Mouse (Mus musculus) myocyte (in vitro differentiated cells): Measurements from ENCODE around the gene Sergef. TPM values are rescaled to one million over a fixed set of nuclear protein-coding genes. Genes with fewer than 3 reads are reported as not detected.

Experiments used
- H3K27me3 ChIP-seq: one replicate; pipeline ENCODE4 v1.6.1; 2011; ENCODE audit not compliant: control insufficient read depth, insufficient read depth, insufficient read length
- H3K36me3 ChIP-seq: one replicate; pipeline ENCODE4 v1.6.1; 2011; ENCODE audit not compliant: control insufficient read depth, insufficient read depth
- H3K4me2 ChIP-seq: one replicate; pipeline ENCODE4 v1.6.1; 2011; ENCODE audit warnings: low read depth, control low read depth
- H3K4me3 ChIP-seq: one replicate; pipeline ENCODE4 v1.5.1; 2011; ENCODE audit warnings: mild to moderate bottlenecking, control low read depth, moderate library complexity
- H3K79me2 ChIP-seq: one replicate; pipeline ENCODE4 v1.6.1; 2011; ENCODE audit not compliant: control insufficient read depth, insufficient read depth
- H3ac ChIP-seq: one replicate; pipeline ENCODE4 v1.6.1; 2011; ENCODE audit not compliant: control insufficient read depth, insufficient read length
- CEBPB ChIP-seq: IDR thresholded peaks from 2 replicates; pipeline ENCODE4 v1.6.1; 2011; ENCODE audit warnings: mild to moderate bottlenecking, moderate library complexity; ENCODE audit not compliant: poor library complexity, insufficient read depth, severe bottlenecking
- E2F4 ChIP-seq: IDR thresholded peaks from one replicate; pipeline ENCODE4 v1.6.1; 2011; ENCODE audit warnings: mild to moderate bottlenecking, control low read depth, moderate library complexity; ENCODE audit not compliant: insufficient read depth
- MAX ChIP-seq: IDR thresholded peaks from one replicate; pipeline ENCODE4 v1.6.1; 2011; ENCODE audit warnings: low read depth, mild to moderate bottlenecking, control low read depth
- MYOD1 ChIP-seq, 3 experiments: IDR thresholded peaks; one replicate each; pipeline ENCODE4 v1.6.1; 2011; ENCODE audit warnings: control low read depth in 2 of 3, low read depth in 2 of 3, mild to moderate bottlenecking in 2 of 3, moderate library complexity in 1 of 3; ENCODE audit not compliant: insufficient read length in 2 of 3, control insufficient read depth in 1 of 3
- MYOG ChIP-seq, 3 experiments: IDR thresholded peaks; one replicate each; pipeline ENCODE4 v1.6.1; 2011; ENCODE audit warnings: control low read depth in 2 of 3, low read depth in 2 of 3, mild to moderate bottlenecking in 2 of 3; ENCODE audit not compliant: insufficient read length in 2 of 3, control insufficient read depth in 1 of 3, insufficient read depth in 1 of 3
- POLR2A ChIP-seq: IDR thresholded peaks from one replicate; pipeline ENCODE4 v1.6.1; 2011; ENCODE audit warnings: low read depth, mild to moderate bottlenecking, control low read depth, moderate library complexity; ENCODE audit not compliant: insufficient read length
- POLR2AphosphoS2 ChIP-seq: IDR thresholded peaks from one replicate; pipeline ENCODE4 v1.6.1; 2011; ENCODE audit warnings: low read depth, control low read depth; ENCODE audit not compliant: insufficient read length
- REST ChIP-seq: IDR thresholded peaks from one replicate; pipeline ENCODE4 v1.6.1; 2011; ENCODE audit warnings: mild to moderate bottlenecking, control low read depth, moderate library complexity; ENCODE audit not compliant: insufficient read depth, insufficient read length
- SRF ChIP-seq: IDR thresholded peaks from one replicate; pipeline ENCODE4 v1.6.1; 2011; ENCODE audit warnings: low read depth; ENCODE audit not compliant: control insufficient read depth, insufficient read length
- TCF12 ChIP-seq: IDR thresholded peaks from one replicate; pipeline ENCODE4 v1.6.1; 2011; ENCODE audit warnings: mild to moderate bottlenecking, control low read depth; ENCODE audit not compliant: poor library complexity, insufficient read depth, severe bottlenecking
- TCF3 ChIP-seq: IDR thresholded peaks from one replicate; pipeline ENCODE4 v1.6.1; 2011; ENCODE audit warnings: low read depth, control low read depth; ENCODE audit not compliant: insufficient read length
- USF1 ChIP-seq: IDR thresholded peaks from one replicate; pipeline ENCODE4 v1.6.1; 2011; ENCODE audit warnings: low read depth, mild to moderate bottlenecking, control low read depth, moderate library complexity
- polyA plus RNA-seq: library from polyadenylated mRNA; unstranded; fragments of >200 nt; fragmentation: generic; extraction: Trizol; gene quantifications from one replicate; pipeline ENCODE4 v1.2.1, GENCODE M21; 2012; ENCODE audit warnings: missing spikeins

The Sergef gene
- polyA plus RNA-seq, 1 experiment, result 13.9 TPM

DNA sequence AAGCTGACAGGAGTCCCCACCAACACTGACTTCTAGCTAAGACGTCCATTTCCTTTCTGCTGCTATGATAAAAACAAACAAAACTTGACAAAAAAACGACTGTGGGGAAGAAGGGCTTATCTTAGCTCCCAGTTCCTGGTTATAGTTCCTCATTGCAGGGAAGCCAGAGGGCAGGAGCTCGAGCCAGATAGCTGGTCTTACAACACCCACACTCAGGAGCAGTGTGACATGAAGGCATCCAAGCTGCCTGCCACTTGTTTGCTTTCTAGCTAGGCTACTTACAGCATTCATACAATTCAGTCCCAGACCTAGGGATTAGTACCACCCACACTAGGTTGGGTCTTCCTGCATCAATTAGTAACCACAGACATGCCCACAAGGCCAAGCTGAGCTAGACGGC lies 93.1 kb downstream of the Sergef start:
- H3K4me3 ChIP-seq, result no peak overlapping the region
- H3K79me2 ChIP-seq, result no peaks in the 10 kb centered on the region
- H3K27me3 ChIP-seq, result no peaks in the 10 kb centered on the region
- no peak overlapping the region for H3K4me2 ChIP-seq
- H3K36me3 ChIP-seq, result no peaks in the 10 kb centered on the region
- TF ChIP-seq TCF3, result peak; percentile 9
- TF ChIP-seq TCF12, result peak; percentile 35
- TF ChIP-seq MYOG (IDR thresholded peaks at IDR 0.05; ENCODE audit: control insufficient read depth in 1 of 3, insufficient read depth in 1 of 3, insufficient read length in 2 of 3, low read depth in 2 of 3), result peak in 1 of 3 experiments; percentile 44
- TF ChIP-seq CEBPB, result no peak
- peak in 1 of 3 experiments; percentile 55 for TF ChIP-seq MYOD1 (IDR thresholded peaks at IDR 0.05; ENCODE audit: control insufficient read depth in 1 of 3, insufficient read length in 2 of 3, low read depth in 2 of 3)
- no peak overlapping the region for H3ac ChIP-seq

DNA sequence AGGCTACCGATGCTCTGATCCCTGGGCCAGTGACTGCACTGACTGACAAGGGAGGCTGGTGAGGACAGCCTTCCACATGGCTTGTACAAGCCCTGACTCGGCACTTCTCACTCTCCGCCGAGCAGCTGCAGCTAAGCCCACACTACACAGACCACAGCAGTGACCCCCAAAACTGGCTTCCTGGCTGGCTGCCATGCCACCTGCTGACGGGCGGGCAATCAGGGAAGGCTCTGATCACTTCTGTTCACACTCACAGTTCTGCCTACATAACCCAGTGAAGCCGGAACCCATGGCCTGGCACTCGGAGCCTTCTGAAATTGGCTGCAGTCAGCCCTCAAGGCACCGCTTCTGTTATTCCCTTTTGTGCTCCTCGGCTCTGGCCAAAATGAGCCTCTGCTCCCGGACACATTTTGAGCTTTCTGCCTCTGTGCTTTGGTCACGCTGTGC lies 95.4 kb downstream of the Sergef start:
- Histone ChIP-seq H3K4me3 (no peak overlapping the region), H3K4me2 (peak overlapping the region; percentile 27), H3K27me3 (no peaks in the 10 kb centered on the region), H3ac (no peak overlapping the region), H3K79me2 (no peaks in the 10 kb centered on the region), H3K36me3 (no peaks in the 10 kb centered on the region)
- TF ChIP-seq SRF, result no peak
- TF ChIP-seq TCF3, result peak; percentile 83
- peak; percentile 41 to 99 (median 96) for TF ChIP-seq MYOD1 (IDR thresholded peaks at IDR 0.05; ENCODE audit: control insufficient read depth in 1 of 3, insufficient read length in 2 of 3, low read depth in 2 of 3)
- TF ChIP-seq TCF12, result peak; percentile 87
- TF ChIP-seq MYOG (IDR thresholded peaks at IDR 0.05; ENCODE audit: control insufficient read depth in 1 of 3, insufficient read depth in 1 of 3, insufficient read length in 2 of 3, low read depth in 2 of 3), result peak; percentile 55 to 98 (median 96)

DNA sequence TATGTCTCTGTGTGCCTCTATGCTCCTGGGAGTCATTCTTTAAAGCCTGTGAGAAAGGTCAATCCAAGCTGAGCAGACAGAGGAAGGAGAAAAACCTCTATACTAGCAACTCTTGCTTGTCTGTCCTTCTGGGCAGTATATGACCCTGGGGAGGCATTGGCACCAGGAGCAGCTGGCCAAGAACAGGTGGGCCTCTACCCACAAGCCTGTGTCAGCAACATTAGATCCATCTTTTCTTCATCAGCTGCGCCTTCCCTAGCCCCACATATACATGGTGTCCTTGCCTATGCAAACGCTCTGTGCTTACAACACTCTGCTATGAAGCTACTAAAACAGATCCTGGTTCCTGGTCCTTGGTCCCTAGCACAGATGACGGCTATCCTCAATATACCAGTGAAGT lies 97.5 kb downstream of the Sergef start:
- no peak overlapping the region for H3ac ChIP-seq

DNA sequence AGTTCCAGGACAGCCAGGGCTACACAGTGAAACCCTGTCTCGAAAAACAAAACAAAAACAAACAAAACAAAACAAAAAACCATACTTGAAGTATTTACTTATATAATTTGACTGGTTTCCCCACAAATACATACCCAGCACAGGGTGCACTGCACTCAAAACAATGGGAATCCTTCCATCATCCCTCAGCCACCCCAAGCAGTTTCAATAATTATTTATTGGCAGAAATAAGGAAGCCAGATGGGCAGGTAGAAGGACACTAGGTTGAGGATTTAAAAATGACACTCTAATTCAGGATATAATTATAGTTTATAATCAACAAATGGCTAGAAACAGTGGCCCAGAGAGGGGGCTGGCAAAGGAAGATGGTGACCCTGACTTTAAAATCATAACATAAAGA lies 99.0 kb downstream of the Sergef start:
- no peak for TF ChIP-seq TCF3
- TF ChIP-seq CEBPB, result no peak
- TF ChIP-seq MYOG (IDR thresholded peaks at IDR 0.05; ENCODE audit: control insufficient read depth in 1 of 3, insufficient read depth in 1 of 3, insufficient read length in 2 of 3, low read depth in 2 of 3), result no peak
- no peak for TF ChIP-seq TCF12
- no peak for TF ChIP-seq MAX
- TF ChIP-seq USF1, result no peak
- no peak for TF ChIP-seq MYOD1 (IDR thresholded peaks at IDR 0.05; ENCODE audit: control insufficient read depth in 1 of 3, insufficient read length in 2 of 3, low read depth in 2 of 3)
- TF ChIP-seq SRF, result no peak
- no peak for TF ChIP-seq E2F4
- TF ChIP-seq POLR2AphosphoS2, result no peak
- no peak for TF ChIP-seq POLR2A
- no peak for TF ChIP-seq REST
- Histone ChIP-seq H3K27me3 (no peaks in the 10 kb centered on the region), H3ac (no peak overlapping the region), H3K36me3 (no peaks in the 10 kb centered on the region), H3K79me2 (no peaks in the 10 kb centered on the region), H3K4me3 (no peak overlapping the region), H3K4me2 (no peak overlapping the region)

More for the DNA sequence above, 97.5 kb downstream of the Sergef start:
- Histone ChIP-seq H3K27me3 (no peaks in the 10 kb centered on the region), H3K79me2 (no peaks in the 10 kb centered on the region), H3K4me2 (peak overlapping the region; percentile 1), H3K4me3 (no peak overlapping the region), H3K36me3 (no peaks in the 10 kb centered on the region)
- TF ChIP-seq E2F4 (no peak), TCF12 (peak; percentile 82), MYOG (IDR thresholded peaks at IDR 0.05; ENCODE audit: control insufficient read depth in 1 of 3, insufficient read depth in 1 of 3, insufficient read length in 2 of 3, low read depth in 2 of 3) (peak; percentile 52 to 97 (median 89)), CEBPB (no peak), TCF3 (peak; percentile 74), USF1 (no peak), SRF (no peak), REST (no peak), POLR2A (no peak), MYOD1 (IDR thresholded peaks at IDR 0.05; ENCODE audit: control insufficient read depth in 1 of 3, insufficient read length in 2 of 3, low read depth in 2 of 3) (peak; percentile 4 to 96 (median 92)), MAX (no peak), POLR2AphosphoS2 (no peak)

DNA sequence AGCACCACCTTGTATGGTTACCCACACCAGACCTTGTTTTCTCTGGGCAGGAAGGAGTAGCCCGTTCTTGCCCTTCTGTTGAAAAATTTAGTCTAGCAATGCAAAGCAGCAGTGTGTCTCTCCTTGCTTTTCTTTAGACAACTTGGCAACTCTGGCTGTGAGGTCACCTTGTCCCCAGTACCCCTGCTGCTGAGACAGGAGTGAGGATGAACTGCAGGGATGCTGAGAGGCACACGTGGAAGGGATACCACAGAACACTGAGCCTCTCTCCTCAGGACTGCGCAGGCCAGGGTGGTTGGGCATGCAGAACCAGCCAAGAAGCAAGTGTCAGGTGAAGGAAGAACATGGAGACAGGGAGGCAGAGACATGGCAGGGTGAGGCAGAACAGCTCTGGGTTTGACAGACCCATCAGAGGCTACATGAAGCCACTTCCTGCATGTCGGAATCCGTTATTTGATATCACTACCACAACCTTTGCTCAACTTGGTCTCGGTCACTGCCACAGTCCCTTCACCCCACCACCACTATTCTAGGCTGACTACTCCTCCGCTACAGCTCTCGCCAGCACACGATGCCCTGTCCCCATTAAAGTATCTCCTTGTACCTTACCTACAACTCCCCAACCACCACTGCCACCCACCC lies 103.0 kb downstream of the Sergef start:
- Histone ChIP-seq H3K27me3 (no peaks in the 10 kb centered on the region), H3ac (no peak overlapping the region), H3K4me2 (no peak overlapping the region), H3K36me3 (no peaks in the 10 kb centered on the region), H3K4me3 (no peak overlapping the region), H3K79me2 (no peaks in the 10 kb centered on the region)
- no peak for TF ChIP-seq USF1
- no peak for TF ChIP-seq E2F4
- TF ChIP-seq SRF, result no peak
- no peak for TF ChIP-seq MYOD1 (IDR thresholded peaks at IDR 0.05; ENCODE audit: control insufficient read depth in 1 of 3, insufficient read length in 2 of 3, low read depth in 2 of 3)
